Mouse (Mus musculus) kidney, embryonic 15.5 days (tissue): ENCODE data around the gene Col18a1. TPM values are rescaled to one million over a fixed set of nuclear protein-coding genes. Genes with fewer than 3 reads are reported as not detected.
A peak's percentile ranks its signal among the peaks of the same experiment; 100 is the strongest.

ENCODE experiments used
- ATAC-seq: fragments of 200-750 bp; cut with Nextera tagmentation; replicated peaks from 2 replicates; pipeline ENCODE4 v1.8.0; 2017; ENCODE audit warnings: moderate TSS enrichment; ENCODE audit not compliant: low FRiP score
- H3K27ac ChIP-seq: fragments of 300-500 bp; sonication (generic); 2 replicates; pipeline ENCODE4 v1.5.1; 2015; ENCODE audit warnings: mild to moderate bottlenecking, inconsistent platforms
- H3K27me3 ChIP-seq: fragments of 300-500 bp; sonication (generic); 2 replicates; pipeline ENCODE4 v1.6.1; 2015; ENCODE audit warnings: inconsistent platforms
- H3K36me3 ChIP-seq: fragments of 300-500 bp; sonication (generic); 2 replicates; pipeline ENCODE4 v1.6.1; 2015; ENCODE audit warnings: inconsistent platforms
- H3K4me1 ChIP-seq: fragments of 300-500 bp; sonication (generic); 2 replicates; pipeline ENCODE4 v1.6.1; 2015; ENCODE audit warnings: inconsistent platforms
- H3K4me2 ChIP-seq: fragments of 300-500 bp; sonication (generic); 2 replicates; pipeline ENCODE4 v1.6.1; 2015; ENCODE audit warnings: moderate library complexity, mild to moderate bottlenecking, inconsistent platforms
- H3K4me3 ChIP-seq: fragments of 300-500 bp; sonication (generic); replicated peaks from 2 replicates; pipeline ENCODE4 v1.5.1; 2015; ENCODE audit warnings: mild to moderate bottlenecking, inconsistent platforms
- H3K9ac ChIP-seq: fragments of 300-500 bp; sonication (generic); 2 replicates; pipeline ENCODE4 v1.6.1; 2015; ENCODE audit warnings: mild to moderate bottlenecking, inconsistent platforms
- H3K9me3 ChIP-seq: fragments of 300-500 bp; sonication (generic); replicated peaks from 2 replicates; pipeline ENCODE4 v1.6.1; 2016; ENCODE audit warnings: inconsistent platforms
- WGBS: fragments of 180-500 bp; shearing (Covaris S2); methylation state at CpG from one replicate; pipeline ENCODE4 v1.1.7; 2015; ENCODE audit warnings: mixed read lengths; 5-methylcytosine and 5-hydroxymethylcytosine counted together
- polyA plus RNA-seq: library from polyadenylated mRNA; unstranded; fragments of >200 nt; fragmentation: Nextera tagmentation; extraction: Ambion mirVana; gene quantifications from 2 replicates; pipeline ENCODE4 v1.2.1, GENCODE M21; 2015

Gene Col18a1
- polyA plus RNA-seq, 1 experiment from 2014 or later: 206 TPM

DNA sequence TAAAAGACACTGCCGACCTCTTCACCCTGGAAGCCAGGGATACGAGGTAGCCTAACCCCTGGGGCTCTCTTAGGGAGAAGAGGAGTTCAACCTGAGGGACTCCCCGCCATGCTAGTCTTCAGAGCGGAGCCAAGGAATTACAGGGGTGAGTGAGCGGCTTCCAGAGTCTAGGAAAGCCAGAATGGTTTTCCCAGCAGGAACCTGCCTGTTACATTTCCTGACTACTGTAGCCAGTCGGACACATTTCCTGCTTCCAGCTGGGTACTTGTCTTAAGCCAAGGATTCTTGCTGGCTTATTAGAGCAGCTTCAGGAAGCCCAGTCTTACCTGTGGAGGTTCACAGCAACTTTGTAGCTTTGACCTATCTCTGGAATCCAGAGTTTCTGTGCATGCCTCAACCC, 34.8 kb downstream of the Col18a1 start:
- peaks cover 78% of the 10 kb centered on the region for H3K4me1 ChIP-seq
- peak overlapping the region; percentile 84 for H3K27ac ChIP-seq
- H3K36me3 ChIP-seq: no peaks in the 10 kb centered on the region
- no peaks in the 10 kb centered on the region for H3K9me3 ChIP-seq
- ATAC-seq: no peak
- no peak overlapping the region for H3K4me3 ChIP-seq
- no peak overlapping the region for H3K4me2 ChIP-seq
- WGBS: 31% methylated on average over 6 of the region's 6 CpGs
- no peak overlapping the region for H3K9ac ChIP-seq
- no peaks in the 10 kb centered on the region for H3K27me3 ChIP-seq

- ATAC-seq: peak; percentile 24
- no peak overlapping the region for H3K9ac ChIP-seq
Measured at GRCm38 (mm10) chr10:77130561-77131240, 35.6 kb downstream of the Col18a1 start.

DNA sequence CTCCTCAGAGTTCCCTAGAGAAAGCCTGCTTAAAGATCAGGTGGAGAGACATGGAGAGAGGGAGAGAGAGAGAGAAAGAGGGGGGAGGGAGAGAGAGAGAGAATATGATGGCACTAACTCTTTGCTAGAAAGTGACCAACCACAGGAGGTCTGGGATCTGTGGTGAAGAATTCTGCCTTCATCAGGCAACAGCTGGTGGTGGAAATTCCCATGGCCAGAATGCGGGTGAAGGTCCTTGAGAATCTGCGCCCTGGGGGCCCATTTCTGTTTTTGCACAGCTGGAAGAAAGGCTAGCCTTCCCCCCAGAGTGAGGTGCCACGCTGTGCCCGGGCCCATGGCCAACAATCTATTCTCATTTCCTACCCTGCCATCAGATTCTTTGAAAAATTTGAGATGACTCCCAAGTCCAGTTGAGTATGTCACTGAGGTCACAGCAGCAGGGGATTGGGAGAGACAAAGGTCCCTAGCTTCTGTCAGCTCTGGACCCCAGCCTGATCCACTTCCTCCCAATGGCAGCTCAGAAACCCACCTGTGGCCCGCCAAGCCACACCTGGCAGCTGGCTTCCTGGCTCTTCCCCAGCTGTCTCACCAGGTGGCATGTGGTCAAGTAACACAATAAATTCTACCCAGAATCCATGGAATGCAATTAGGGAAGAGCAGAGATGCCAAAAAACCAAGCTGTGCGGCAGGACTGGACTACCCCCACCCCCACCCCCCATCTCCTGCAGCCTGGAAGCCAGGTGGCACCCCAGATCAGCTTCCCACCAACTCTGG, 36.5 kb downstream of the Col18a1 start:
- Histone ChIP-seq H3K4me2 (no peak overlapping the region), H3K27me3 (no peaks in the 10 kb centered on the region), H3K27ac (peak overlapping the region; percentile 5; the same call in 1 of the 2 replicates), H3K9me3 (no peaks in the 10 kb centered on the region), H3K36me3 (no peaks in the 10 kb centered on the region), H3K4me3 (no peak overlapping the region), H3K9ac (no peak overlapping the region), H3K4me1 (peaks cover 84% of the 10 kb centered on the region)
- 87% methylated on average over 6 of the region's 6 CpGs for WGBS
- ATAC-seq: no peak

More at GRCm38 (mm10) chr10:77130561-77131240, 35.6 kb downstream of the Col18a1 start:
- Histone ChIP-seq H3K4me2 (no peak overlapping the region), H3K27ac (peak overlapping the region; percentile 84), H3K27me3 (no peaks in the 10 kb centered on the region), H3K4me3 (no peak overlapping the region), H3K36me3 (no peaks in the 10 kb centered on the region), H3K4me1 (peaks cover 84% of the 10 kb centered on the region), H3K9me3 (no peaks in the 10 kb centered on the region)
- 41% methylated on average over 13 of the region's 13 CpGs for WGBS

GRCm38 (mm10) chr10:77127926-77128325, 38.4 kb downstream of the Col18a1 start:
- Histone ChIP-seq H3K4me1 (peaks cover 78% of the 10 kb centered on the region), H3K9ac (no peak overlapping the region), H3K4me3 (no peak overlapping the region), H3K27ac (peak overlapping the region; percentile 11), H3K4me2 (no peak overlapping the region), H3K27me3 (no peaks in the 10 kb centered on the region), H3K9me3 (no peaks in the 10 kb centered on the region), H3K36me3 (no peaks in the 10 kb centered on the region)
- WGBS: 54% methylated on average over 2 of the region's 2 CpGs
- ATAC-seq: 0 out of 2 replicates have a peak, but pooled peaks have one; percentile 23

- Histone ChIP-seq H3K4me1 (peaks cover 74% of the 10 kb centered on the region), H3K9me3 (no peaks in the 10 kb centered on the region), H3K36me3 (no peaks in the 10 kb centered on the region), H3K27ac (peak overlapping the region; percentile 94; the same call in 1 of the 2 replicates), H3K4me2 (no peak overlapping the region), H3K9ac (no peak overlapping the region), H3K4me3 (no peak overlapping the region), H3K27me3 (no peaks in the 10 kb centered on the region)
- 92% methylated on average over 2 of the region's 2 CpGs for WGBS
- ATAC-seq: no peak
Measured at GRCm38 (mm10) chr10:77126590-77126989, 39.8 kb downstream of the Col18a1 start.

GRCm38 (mm10) chr10:77125078-77125731, 41.1 kb downstream of the Col18a1 start:
- H3K4me2 ChIP-seq: peak overlapping the region; percentile 33
- no peak overlapping the region for H3K4me3 ChIP-seq
- H3K27me3 ChIP-seq: no peaks in the 10 kb centered on the region
- peak; percentile 83 for ATAC-seq
- no peak overlapping the region for H3K9ac ChIP-seq
- WGBS: 59% methylated on average over 18 of the region's 18 CpGs
- no peaks in the 10 kb centered on the region for H3K9me3 ChIP-seq
- H3K4me1 ChIP-seq: peaks cover 68% of the 10 kb centered on the region
- peak overlapping the region; percentile 94 for H3K27ac ChIP-seq
- H3K36me3 ChIP-seq: no peaks in the 10 kb centered on the region

DNA sequence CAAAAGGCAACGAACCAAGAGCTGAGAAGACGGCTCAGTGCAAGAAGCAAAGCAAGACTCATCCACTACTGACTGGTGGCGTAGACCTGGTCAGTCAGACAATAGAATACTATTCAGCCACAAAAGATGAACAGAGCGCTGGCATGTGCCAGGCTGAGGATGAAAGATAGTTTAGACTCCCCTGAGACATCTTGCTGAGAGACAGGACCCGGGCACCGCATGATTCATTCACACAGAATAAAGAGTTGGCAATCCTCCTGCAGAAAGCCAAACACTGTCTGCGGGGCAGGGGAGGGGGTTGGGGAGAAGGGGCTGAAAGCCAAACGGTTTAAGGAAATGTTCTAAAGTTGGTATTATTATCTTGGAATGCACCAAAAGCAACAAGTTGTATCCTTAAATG, 42.4 kb downstream of the Col18a1 start:
- H3K36me3 ChIP-seq: no peaks in the 10 kb centered on the region
- no peaks in the 10 kb centered on the region for H3K9me3 ChIP-seq
- H3K9ac ChIP-seq: no peak overlapping the region
- H3K4me2 ChIP-seq: 0 out of 2 replicates have a peak overlapping the region, but pooled peaks have one; percentile 7
- 77% methylated on average over 8 of the region's 8 CpGs for WGBS
- no peak overlapping the region for H3K4me3 ChIP-seq
- ATAC-seq: no peak
- peaks cover 72% of the 10 kb centered on the region for H3K4me1 ChIP-seq
- H3K27me3 ChIP-seq: no peaks in the 10 kb centered on the region
- H3K27ac ChIP-seq: peak overlapping the region; percentile 94

- no peak overlapping the region for H3K9ac ChIP-seq
- no peaks in the 10 kb centered on the region for H3K36me3 ChIP-seq
- H3K27ac ChIP-seq: peak overlapping the region; percentile 14; the same call in 1 of the 2 replicates
- H3K9me3 ChIP-seq: no peaks in the 10 kb centered on the region
- no peak for ATAC-seq
- H3K4me1 ChIP-seq: peaks cover 76% of the 10 kb centered on the region
- WGBS: 85% methylated on average over 7 of the region's 8 CpGs
- H3K4me2 ChIP-seq: no peak overlapping the region
- H3K4me3 ChIP-seq: no peak overlapping the region
- H3K27me3 ChIP-seq: no peaks in the 10 kb centered on the region
Measured at GRCm38 (mm10) chr10:77121287-77122022, 44.9 kb downstream of the Col18a1 start.

DNA sequence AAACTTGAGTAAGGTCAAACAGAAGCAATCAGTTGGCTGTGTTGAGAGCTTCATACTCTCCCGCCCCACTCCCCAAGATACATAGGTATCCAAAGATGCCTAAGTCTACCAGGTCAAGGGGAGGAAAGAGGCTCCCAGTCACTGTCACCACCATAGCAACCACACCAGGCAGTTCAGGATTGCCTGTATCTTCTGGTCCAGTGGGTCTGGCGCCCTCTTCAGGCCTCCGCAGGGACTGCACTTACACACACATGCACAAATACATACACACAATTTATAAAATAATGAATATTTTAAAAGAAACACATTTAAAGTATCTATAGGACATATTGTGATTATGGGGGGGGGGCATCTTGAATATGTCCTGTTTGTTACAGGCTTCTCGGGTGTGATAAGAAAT, 45.8 kb downstream of the Col18a1 start:
- H3K4me1 ChIP-seq: peaks cover 76% of the 10 kb centered on the region

GRCm38 (mm10) chr10:77119437-77119836, 46.9 kb downstream of the Col18a1 start:
- H3K27ac ChIP-seq: peak overlapping the region; percentile 29
- H3K9me3 ChIP-seq: no peaks in the 10 kb centered on the region
- H3K36me3 ChIP-seq: no peaks in the 10 kb centered on the region
- no peak overlapping the region for H3K4me2 ChIP-seq
- WGBS: 58% methylated on average over 11 of the region's 11 CpGs
- no peaks in the 10 kb centered on the region for H3K27me3 ChIP-seq
- H3K4me1 ChIP-seq: peaks cover 76% of the 10 kb centered on the region
- H3K9ac ChIP-seq: no peak overlapping the region
- no peak overlapping the region for H3K4me3 ChIP-seq
- ATAC-seq: no peak

More for the DNA sequence above, 45.8 kb downstream of the Col18a1 start:
- ATAC-seq: no peak
- no peaks in the 10 kb centered on the region for H3K36me3 ChIP-seq
- H3K4me3 ChIP-seq: no peak overlapping the region
- H3K27ac ChIP-seq: no peak overlapping the region
- no peaks in the 10 kb centered on the region for H3K27me3 ChIP-seq
- H3K4me2 ChIP-seq: no peak overlapping the region
- no peak overlapping the region for H3K9ac ChIP-seq
- no peaks in the 10 kb centered on the region for H3K9me3 ChIP-seq
- 88% methylated on average over 4 of the region's 4 CpGs for WGBS

GRCm38 (mm10) chr10:77118361-77118760, 48.0 kb downstream of the Col18a1 start:
- Histone ChIP-seq H3K9ac (no peak overlapping the region), H3K9me3 (no peaks in the 10 kb centered on the region), H3K4me2 (no peak overlapping the region), H3K4me1 (peaks cover 79% of the 10 kb centered on the region), H3K27me3 (no peaks in the 10 kb centered on the region), H3K36me3 (no peaks in the 10 kb centered on the region), H3K27ac (peak overlapping the region; percentile 29), H3K4me3 (no peak overlapping the region)
- no peak for ATAC-seq
- whole genome bisulfite sequencing: 69% methylated on average over 1 of the region's 1 CpGs
